Mouse (Mus musculus) CD4-positive helper T cell, adult 2 months (primary cell): Measurements from ENCODE around the gene Gcm1.

Experiments
- DNase-seq: peaks from one replicate; pipeline ENCODE4 v3.0.0-alpha.2; 2012; ENCODE audit warnings: low read depth, missing footprints, low spot score

Gene Gcm1

DNA sequence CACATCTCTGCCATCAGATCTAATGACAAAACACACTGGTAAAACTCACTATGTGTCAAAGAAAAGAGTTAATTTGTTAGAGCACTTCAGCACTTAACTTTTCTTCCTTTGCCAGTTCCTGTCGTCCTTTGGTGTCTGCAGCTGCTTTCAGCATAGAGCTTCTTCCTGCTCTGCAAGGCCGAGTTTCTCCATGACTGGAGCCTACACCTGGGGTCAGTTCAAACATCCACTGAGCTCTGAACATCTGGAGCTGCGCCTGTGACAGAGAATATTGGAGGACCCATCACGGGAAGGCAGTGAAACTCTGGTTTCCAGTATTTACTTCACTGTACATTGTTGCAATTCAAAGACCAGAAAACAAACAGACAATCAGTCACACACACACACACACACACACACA, 49.7 kb downstream of the Gcm1 start:
- no peak for DNase-seq

DNA sequence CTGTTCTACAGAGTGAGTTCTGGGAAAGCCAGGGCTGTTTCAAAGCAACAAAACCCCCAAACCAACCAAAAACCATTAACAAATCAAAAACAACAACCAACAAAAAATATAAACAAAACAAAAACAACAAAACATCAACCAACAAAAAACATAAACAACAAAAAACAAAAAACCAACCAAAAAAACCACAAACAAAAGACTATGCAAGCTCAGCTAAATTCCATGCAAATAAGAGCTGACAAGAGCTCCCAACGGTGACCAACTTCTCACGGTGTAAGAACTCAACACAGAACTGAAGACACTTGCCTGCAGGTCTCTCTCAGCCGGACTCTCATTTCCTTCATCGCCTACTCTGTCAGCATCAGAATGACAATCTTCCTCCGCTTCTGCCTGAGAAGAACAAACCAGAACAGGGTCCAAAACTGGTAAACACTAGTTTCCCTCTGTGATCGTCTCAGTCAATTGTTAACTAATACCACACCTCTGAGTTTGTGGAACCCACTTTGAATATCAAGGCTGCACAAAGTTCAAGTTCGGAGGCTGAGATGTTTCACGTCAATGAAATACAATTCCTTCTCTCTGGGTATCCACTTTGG, 52.3 kb downstream of the Gcm1 start:
- no peak for DNase-seq

DNA sequence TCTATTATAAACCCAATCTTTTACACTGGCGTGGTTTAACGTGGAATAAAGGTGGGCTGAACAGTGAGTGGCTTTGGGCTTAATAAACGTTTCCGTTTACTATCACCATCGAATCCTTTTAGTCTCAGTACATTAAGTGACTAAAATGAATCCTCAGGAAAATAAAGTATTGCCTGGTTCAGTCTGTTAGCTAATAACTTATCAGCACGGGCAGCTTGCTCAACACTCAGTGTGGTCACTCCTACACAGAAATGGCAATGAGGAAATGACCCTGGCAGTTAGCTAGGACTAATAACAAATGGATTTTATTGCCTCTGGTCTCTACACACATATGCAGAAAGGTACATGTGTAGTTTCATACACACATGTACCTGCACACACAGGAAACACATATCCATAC, 53.2 kb downstream of the Gcm1 start:
- DNase-seq, result no peak

DNA sequence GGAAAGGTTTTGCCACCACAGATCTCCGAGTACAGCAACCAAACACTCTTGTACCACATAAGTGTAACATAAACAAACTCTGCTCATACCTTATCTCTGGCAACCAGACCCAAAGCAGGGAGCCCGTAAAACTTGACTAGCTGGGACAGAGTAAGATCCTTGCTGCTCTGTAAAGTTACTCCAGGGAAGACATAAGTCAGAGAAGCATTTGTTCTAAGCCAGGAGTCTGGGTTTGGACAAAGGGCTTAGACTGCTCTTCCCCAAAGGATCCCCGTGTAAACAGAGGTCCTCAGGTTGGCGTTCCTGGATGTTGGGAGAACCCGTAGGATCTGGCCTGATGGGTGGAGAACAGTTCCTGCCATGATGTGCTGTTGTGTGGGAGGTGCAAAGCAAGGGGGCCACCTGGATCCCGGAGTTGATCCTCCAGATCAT, 53.8 kb downstream of the Gcm1 start:
- no peak for DNase-seq

DNA sequence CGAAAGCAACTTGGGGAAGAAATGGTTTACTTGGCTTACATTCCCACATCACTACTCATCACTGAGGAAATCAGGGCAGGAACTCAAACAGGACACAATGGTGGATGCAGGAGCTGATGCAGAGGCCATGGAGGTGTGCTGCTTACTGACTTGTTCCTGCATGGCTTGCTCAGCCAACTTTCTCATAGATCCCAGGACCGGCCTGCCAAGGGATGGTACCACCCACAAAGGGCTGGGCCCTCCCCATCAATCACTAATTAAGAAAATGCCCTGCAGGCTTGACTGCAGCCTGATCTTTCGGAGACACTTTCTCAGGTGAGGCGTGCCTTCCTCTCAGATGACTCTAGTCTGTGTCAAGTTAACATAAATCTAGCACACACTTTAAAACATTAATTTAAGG, 55.1 kb downstream of the Gcm1 start:
- no peak for DNase-seq

DNA sequence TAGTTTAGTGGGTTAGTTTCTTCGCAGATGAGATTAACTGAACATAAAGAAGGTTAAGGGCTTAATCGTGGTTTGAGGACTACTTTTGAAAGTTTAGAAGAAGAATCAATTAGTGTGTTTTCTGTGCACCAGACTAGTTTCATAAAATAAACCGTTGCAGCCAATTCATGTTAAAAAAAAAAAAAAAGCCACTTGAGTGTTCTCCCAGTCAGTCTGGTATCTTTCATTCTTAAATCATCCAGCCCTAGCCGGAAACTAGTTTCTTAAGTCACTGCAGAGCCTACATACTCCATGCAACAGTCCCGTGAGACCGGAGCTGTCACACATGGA, 55.8 kb downstream of the Gcm1 start:
- no peak for DNase-seq

DNA sequence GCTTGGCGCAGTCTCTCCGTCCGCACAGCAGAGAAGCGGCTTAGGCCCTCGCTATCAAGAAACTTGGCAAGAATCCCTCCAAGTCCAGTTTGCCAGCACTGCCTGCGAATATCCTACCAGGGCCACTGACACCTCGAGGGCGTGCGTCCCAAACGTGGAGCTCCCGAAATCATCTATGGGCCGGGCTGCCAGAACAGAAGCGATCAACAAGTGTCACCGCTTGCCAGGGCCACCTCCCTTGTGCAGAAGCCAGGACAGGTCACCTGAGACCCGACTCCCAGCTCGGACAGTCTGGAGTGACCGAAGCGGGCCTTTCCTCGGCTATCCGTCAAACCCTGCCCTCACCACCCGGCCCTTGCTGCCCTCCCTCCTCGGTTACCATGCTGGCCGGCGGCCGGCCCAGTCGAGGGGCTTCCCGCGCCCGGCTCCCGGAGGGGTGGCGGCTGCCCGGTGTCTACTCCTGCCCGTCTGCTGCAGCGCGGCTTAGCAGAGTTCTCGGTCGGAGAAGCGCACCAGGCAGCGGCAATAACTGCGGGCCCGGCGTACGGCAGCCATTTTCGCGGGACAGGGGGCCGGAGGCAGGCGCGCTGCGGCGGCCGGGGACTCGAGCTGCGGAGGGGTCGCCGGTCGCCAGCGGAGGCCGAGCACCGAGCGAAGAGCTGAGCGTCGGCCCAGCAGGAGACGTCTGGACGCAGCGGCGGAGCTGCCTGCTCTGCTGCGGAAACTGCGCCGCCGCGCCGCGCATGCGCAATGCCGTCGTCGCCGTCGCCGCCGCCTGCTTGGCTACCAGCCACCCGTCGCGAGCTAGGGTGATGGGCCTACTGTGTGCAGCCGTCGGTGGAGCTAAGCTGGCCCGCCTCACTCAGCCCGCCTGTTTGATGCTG, 56.4 kb downstream of the Gcm1 start:
- DNase-seq, result peak; percentile 92

DNA sequence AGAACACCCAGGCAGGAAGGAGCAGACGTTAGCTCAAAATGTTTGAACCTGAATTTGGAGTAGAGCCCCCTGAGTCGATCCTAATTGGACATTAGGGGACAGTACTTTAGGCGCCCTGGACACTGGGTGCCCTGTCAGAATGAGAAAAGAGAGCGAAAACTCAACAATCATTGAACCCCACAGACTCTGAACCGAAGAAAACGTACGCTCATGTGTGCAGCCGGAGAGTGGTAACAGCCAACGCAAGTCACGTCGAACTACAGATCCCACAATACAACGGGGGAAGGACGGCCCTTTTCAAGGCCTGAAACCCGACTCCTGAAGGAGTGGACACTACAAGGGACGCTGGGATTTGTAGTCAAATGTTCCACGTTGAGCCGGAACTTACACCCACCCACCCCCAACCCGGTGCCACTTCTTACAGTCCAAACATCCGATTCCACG, 57.1 kb downstream of the Gcm1 start, which contains the start of the genes Fbxo9 and Ick:
Gene Fbxo9, minus strand, starts transcription at position 270 of the 444 bp plus-strand sequence.
Gene Ick, plus strand, starts transcription at position 397 of the 444 bp plus-strand sequence.
- DNase-seq, result peak; percentile 97

DNA sequence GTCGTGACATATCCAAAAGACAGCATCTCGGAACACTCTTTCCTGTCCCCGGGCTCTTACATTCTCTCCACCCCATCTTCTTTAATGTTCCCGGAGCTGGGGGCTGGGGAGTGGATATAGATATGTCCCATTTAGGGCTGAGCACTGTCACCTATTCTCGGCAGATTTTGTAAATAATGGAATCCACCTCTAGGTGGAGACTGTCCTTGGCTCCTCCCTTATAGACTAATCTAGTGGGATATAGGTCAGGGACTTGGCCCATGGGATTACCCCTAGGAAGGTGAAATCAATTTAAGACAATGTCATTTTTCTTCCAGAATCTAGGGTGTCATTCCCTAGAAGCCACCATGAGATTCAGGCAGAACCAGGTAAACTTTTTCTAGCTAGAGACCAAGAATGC, 57.9 kb downstream of the Gcm1 start:
- peak; percentile 51 for DNase-seq

DNA sequence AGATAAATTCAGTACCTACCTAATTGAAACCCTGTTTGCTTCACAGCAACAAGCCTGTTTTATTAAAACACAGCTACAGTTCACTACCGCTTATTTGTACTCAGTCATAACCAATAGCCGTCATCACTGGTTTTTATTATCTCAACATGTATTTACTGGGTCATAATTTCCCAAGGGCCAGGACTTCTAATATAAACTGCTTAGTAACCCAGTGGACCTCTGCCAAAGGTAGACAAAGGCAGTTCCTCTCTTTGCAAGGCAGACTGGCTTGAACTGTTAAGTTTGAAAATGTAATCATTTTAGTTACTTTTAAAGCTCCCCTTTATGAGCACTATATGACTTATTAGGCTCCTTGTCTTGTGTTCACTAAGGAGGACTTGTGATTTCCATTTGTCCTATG, 59.7 kb downstream of the Gcm1 start:
- no peak for DNase-seq

DNA sequence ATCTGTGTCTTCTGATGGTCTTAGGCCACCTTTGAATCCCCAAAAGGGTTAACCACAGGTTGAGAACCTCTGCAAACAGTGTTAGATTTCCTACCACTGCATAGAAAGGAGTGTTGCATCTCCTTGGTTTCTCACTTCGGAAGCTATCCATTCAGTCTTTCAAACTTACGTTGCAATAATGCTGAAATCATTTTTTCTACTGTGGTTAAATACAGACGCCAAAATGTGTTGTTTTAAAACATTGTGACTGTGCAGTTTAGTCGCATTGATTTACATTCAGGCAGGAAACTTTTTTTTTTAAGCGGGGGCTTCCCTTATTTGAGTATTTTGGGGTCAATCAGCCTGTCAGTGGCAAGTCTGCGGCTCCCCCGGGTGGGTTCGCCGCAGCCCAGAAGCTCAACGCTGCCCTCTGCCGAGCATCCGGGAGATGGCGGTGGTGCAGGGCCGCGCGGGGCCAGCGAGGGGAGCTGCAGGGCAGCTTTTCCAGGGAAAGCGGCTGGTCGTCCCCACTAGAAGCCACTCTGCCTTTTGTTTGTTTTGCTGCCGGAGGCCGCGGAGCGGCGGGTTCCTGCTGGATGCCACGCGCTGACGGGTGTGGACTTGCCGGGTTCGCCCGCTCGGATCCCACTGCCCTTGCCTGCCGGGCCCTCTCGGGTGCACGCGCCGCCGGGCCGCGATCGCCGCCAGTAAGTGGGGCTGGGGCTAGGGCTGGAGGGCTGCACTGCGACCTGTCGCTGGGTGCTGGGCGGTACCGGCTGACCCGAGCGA, 61.2 kb downstream of the Gcm1 start:
- peak; percentile 87 for DNase-seq

DNA sequence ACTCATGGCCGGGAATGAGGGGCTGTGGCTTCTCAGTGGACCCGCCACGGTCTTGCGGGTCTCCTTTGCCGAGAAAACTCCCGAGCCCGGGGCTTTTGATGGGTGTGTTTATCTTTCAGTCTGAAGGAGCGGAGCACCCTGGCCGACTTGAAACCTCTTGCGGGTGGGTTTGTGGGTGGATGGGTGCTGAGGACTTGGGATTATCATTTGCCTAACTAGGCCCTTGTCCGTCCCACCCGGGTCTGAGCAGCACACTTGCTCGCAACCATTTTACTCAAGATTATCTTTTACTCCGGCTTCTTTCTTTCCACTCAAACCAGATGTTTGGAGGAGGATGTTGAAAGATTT, 61.8 kb downstream of the Gcm1 start:
- no peak for DNase-seq
